Mouse (Mus musculus) telencephalon, adult 2 months (tissue): ENCODE results near the gene Cryzl1.

Source experiments
- DNase-seq: peaks from one replicate; pipeline ENCODE4 v3.0.0-alpha.2; 2011; ENCODE audit warnings: low read depth, low spot score

The Cryzl1 gene

DNA sequence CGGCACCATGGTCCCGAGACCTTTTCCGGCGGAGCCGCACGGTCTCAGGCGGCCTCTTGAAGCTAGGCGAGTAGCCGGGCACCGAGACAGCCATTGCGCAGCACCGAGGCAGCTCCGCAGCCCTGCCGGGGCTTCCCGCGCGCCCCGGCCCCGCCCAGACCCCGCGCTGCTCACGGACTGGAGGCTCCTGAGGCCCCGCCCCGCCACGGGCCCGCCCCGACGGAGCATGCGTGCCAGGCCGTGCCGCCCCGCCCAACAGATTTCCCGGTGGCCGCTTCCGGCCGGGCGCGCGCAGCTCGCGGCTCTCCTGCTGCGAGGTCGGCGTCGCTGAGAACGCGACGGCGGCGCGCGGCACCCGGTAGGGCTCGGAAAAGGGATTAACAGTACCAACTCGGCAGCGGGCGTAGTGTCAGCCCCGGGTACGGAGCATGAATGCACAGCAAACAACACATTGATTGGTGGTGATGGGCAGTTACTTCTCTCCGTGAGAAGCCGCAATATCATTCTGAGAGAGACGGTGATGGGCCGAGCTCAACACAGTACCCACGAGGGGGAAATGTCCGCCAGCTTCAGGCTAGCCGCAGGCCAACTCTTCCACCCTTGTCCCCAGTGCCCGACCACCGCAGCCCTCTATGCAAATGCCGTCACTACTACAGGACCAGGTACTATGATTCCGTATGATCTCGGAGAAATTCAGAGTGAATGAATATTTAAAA, 40.0 kb downstream of the Cryzl1 start, which contains the start of gene Donson:
TSS of gene Donson (minus strand) at position 152 of the 716 bp plus-strand sequence.
- DNase-seq = peak; percentile 67

DNA sequence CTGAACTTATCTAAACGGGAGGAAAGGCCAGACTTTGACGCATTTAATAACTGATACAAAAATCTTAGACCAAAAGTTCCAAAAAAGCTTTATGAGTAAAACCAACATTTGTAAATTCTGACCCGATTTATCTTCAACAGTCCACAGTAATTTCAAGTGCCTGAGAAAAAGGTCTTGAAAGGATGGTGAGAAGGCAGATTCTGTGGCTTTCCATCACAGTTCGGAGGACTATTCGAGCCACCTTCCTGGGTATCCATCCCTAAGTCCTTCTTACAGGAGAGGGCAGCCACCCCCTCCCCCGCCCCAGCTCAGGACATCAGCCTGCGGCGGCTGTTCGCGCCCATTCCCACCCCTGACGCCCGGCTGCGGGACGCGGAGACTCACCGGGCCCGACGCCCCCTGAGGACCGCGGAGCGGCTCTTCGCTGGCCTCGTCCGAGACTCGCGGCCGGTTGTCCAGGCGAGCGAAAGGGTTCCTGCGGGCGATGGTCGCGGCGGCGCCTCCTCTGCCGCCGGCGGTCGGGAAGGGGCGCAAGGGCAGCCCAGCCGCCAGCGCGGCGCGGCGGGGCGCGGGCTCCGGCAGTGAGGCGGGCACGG, 40.7 kb downstream of the Cryzl1 start:
- DNase-seq = no peak

DNA sequence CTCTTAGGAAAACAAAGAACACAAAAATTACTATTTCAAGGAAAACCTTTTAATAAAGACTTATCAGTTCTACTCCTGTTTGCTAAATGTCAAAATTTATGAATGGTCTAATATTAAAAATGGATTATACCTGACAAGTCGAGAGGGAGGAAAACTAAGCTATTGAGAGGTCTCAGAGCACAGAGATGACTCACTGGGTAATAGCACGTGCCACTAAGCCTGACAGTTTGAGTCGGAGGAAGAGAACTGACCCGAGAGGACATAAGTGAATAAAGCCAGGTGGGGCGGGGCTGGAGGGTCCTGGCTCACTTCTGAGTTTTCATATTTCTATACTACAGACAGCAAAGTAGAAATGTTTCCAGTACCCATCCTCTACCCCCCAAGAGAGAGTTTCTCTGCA, 42.4 kb downstream of the Cryzl1 start:
- no peak for DNase-seq

DNA sequence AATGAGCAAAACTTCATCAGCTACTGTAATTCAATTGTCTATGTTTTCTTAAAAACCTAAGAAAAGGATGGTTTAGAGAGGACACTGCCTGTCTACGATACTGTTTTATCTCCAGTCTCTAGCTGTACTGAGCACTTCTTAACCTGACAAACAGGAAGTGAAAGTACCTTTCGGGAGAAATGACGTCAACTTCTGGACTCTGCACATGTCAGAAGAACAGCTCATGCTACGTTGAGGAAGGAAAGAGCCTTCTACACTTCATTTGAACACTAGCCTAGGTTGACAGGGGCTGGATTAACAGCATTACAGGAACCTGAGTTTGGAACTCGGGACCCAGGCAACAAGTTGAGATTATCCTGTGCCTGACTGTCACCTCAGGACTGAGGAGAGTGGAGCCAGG, 43.2 kb downstream of the Cryzl1 start:
- no peak for DNase-seq

DNA sequence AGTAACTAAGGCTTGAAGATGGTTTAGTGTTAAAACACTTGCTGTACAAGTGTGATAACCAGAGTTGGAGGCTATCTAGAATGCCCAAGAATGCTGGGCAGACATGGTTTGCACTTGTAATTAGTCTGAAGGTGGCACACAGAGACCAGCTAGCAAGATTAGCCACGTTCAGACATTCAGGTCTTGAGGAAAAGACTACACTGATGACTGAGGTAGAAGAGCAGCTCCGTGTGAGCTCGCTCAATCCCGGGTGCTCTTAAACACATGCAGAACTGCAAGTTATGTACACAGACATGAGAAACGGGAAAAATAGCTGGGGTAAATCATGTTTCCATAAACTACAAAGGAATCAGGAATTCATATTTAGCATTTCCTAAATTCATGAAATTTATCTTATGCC, 48.1 kb downstream of the Cryzl1 start:
- no peak for DNase-seq

DNA sequence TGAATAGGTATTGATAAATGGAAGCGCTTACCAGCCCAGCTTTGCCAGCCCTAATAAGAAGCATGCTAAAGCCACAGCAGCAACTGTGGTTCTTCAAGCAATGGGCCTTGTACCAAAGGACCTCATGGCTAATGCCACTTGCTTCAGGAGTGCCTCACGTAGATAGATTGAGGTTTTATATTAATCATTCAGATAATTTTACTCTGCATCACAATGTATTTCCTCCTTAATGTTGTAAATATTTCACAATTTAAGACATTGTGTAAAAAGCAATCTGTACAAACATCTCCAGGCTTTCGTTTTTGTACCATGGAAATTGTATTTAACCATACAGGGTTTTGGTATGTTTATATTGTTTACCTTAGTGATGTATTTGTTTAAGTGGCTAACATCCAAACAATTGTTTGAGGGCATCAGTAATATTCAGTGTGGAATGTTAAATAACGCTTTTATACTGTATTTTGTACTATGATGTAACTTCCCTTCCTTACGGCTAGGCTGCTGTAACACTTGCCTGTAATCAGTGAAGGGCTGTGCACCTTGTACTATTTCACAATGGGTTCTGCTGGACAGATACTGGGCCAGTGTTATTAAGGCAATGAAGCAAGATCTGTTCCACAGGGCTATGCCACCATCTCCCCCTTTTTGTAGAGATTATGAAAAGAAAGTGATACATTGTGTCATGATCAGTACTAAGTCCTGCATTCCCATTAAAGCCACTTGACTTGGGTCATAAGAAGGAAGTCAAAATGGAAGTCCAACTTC, 50.4 kb downstream of the Cryzl1 start:
- no peak for DNase-seq

DNA sequence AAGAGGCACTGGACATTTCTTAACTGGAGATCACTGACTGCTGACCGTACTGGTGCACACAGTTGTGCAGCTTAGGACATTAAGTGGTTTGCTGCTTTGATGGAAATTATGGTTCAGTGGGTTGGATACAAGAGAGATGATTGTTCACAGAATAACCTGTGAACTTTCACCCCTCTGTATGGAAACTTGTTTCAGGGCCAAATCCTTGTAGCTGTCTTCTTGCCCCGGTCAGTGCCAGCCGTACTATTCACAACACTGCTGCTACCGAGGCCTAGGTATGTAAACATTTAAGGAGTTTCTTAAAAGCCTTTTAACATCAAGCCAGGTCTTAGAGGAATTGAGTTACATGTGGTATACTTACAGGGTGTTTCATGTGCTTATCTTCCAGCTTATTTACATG, 54.3 kb downstream of the Cryzl1 start:
- no peak for DNase-seq

DNA sequence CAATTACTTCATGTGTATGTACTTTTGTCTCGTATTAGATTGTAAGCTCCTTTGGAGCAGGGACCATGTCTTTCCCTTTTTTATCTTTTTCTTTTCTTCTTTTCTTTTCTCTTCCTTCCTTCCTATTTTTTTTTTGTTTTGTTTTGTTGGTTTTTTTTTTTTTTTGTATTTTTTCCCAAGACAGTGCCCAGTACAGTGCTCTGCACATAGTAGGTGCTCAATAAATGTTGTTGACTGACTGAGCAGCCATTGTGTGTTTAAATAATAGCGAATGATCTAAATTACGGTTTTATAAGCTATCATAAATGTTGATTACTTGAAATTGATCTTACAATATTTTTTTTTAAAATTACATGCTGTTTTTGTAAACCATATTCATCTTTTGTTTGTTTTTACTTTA, 65.0 kb downstream of the Cryzl1 start:
- no peak for DNase-seq

DNA sequence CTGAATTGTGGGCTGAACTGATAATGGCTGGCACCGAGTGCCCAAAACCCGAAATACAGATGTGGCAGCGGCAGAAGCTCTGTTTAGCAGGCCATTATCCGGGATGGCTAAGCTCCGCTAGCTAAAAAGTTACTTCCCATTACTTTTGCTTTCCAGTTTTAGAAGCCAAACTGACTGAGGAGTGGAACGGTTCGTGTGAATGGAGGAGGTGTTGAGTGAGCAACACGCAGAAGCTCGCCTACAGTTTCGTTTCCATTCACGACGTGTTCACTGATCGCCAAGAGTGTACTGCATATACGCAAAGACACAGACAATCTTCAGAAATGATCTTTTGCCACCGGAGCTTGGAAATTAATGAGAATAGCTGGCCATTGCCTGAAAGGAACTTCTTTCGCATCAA, 66.4 kb downstream of the Cryzl1 start:
- peak; percentile 36 for DNase-seq

DNA sequence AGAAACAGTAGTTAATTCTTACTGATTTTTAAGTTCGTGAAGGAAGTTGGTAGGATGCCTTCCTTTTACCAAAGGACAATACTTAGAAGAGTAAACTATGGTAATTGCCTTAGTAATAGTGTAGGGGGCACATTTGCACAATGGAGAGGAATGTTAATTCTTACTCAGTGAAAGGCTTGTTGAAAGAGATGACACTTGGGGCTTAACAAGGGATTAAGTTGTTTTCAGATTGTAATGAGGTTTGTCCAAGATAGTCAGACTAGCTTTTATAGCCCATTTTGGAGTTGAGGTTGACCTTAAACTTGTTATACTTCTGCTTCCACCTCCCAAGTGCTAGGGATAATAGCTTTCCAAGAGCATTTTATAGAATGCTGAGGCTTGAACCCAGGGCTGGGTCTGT, 67.4 kb downstream of the Cryzl1 start:
- no peak for DNase-seq

DNA sequence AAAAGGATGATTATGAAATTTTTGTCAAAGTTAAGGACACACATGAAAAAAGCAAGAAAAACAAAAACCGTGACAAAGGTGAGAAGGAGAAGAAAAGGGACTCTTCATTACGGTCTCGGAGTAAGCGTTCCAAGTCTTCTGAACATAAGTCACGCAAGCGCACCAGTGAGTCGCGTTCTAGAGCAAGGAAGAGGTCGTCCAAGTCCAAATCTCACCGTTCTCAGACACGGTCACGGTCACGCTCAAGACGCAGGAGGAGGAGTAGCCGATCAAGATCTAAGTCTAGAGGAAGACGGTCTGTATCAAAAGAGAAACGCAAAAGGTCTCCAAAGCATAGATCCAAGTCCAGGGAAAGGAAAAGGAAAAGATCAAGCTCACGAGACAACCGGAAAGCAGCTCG, 69.0 kb downstream of the Cryzl1 start:
- no peak for DNase-seq

DNA sequence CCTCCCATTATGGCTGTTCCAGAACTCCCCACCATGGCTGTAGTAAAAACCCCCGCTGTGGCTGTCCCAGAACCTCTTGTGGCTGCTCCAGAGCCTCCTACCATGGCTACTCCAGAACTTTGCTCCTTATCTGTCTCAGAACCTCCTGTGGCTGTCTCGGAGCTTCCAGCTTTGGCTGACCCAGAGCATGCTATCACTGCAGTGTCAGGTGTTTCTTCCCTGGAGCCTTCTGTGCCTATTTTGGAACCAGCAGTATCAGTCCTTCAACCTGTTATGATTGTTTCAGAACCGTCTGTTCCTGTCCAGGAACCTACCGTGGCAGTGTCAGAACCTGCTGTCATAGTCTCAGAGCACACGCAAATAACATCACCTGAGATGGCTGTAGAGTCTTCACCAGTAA, 70.3 kb downstream of the Cryzl1 start:
- no peak for DNase-seq

DNA sequence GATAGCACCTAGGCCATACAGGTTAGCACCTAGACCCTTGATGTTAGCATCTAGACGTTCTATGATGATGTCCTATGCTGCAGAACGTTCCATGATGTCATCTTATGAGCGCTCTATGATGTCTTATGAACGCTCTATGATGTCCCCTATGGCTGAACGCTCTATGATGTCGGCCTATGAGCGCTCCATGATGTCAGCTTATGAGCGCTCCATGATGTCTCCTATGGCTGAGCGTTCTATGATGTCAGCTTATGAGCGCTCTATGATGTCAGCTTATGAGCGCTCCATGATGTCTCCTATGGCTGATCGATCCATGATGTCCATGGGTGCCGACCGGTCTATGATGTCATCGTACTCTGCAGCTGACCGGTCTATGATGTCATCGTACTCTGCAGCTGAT, 71.5 kb downstream of the Cryzl1 start:
- no peak for DNase-seq

DNA sequence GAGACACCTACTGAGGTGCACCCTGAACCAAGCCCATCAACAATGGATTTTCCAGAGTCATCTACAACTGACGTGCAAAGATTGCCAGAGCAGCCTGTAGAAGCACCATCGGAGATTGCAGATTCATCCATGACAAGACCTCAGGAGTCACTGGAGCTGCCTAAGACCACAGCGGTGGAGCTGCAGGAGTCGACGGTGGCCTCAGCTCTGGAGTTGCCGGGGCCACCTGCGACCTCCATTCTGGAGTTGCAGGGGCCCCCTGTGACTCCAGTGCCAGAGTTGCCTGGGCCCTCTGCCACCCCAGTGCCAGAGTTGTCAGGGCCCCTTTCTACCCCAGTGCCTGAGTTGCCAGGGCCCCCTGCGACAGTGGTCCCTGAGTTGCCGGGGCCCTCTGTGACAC, 73.5 kb downstream of the Cryzl1 start:
- DNase-seq = no peak

DNA sequence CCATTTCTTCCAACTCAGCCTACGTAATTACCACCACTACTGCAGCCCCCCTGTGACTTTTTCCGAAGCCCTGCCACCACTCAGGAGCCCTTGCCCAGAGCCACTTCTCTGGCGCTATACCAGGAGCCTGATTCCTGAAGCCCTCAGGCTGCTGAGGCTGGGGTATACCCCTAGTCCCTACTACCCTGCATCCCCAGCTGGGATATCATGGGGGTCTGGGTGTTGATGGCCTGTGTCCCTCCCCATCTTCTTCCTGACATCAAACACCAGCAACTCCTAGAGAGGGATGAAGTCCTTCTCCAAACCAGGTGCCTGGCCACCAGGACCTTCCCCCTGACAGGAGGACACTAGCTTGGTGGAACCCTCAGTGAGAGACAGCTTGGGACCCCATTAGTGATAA, 76.6 kb downstream of the Cryzl1 start:
- no peak for DNase-seq

DNA sequence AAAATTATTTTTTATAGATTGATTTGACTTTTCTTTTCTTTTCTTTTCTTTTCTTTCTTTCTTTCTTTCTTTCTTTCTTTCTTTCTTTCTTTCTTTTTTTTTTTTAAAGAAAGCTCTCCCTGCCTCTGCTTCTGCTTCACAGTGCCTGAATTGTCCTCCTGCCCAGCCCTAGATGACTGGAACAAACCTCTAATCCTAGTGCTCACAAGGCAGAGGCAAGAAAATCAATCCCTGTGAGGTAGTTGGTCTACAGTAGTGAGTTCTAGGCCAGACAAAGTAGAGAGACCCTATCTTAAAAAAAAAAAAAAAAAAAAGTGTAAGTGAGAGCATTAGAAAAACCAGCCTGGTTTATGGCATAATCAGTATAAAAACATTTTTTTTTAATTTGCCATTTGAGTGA, 79.0 kb downstream of the Cryzl1 start:
- DNase-seq = no peak

DNA sequence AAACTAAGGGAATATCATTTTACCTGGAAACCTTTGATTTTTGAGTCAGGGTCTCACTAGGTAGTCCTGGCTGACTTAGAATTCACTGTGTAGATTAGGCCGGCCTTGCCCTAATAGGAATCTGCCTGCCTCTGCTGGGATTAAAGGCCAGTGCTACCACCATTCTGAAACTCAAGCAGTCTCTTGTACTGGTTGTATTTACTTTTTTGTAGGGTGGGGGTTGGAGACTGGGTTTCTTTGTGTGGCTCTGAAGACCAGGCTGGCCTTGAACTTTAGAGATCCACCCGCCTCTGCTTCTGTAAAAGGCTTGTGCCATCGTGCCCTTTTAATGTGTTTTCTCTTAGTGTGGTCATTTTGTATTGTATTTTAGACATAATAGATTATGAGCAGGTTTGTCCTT, 79.5 kb downstream of the Cryzl1 start:
- DNase-seq = no peak

DNA sequence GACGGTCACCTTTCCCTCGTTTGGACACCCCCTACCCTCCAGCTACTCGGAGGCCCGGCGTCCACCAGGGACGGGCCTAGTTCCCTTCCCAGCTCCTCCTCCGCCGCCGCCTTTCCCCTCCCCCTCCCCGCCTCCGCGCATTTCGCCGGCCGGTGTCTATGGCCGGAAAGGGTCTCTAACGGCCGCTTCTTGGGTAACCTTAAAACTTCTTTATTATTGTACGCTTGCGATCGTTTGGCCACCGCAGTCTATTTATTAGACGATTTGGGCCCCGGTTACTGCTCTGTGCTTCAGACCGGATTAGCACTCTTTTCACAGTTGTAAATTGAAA, 80.6 kb downstream of the Cryzl1 start:
- DNase-seq = no peak

DNA sequence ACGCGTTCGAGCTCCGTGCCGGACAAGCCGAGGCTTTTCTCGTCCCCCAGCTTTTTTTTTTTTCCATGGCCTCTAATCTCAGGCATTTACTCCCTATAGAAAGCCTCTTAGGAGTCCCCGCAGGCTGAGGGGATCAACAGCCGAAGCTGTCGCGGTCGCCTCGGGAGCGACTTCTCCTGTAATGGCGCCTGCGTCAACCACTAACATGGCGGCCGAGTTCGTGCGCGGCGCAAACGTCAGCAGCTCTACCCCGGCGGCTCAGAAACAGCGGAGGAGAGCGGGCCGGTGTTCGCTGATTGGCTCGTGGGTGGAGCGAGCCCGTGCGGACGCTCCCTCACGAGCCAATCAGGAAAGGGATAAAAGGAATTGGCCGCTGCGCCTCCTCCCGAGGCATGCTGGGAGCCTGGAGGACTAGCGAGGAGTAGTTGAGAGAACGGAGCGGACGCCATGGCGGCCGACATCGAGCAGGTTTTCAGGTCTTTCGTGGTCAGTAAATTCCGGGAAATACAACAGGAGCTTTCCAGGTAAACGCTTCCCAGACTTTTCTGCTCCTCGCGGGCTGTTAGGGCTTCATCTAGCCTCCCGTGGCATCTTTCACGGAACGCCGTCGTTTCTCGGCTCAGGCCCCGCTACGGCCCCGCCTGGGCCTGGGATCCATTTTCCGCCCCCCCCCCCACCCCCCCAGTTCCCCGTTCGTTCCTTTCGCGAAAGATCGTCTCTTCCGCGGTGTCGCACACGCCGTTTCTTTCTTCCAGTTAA, 81.1 kb downstream of the Cryzl1 start, which contains the start of gene Son:
TSS of gene Son (plus strand) at position 46 of the 759 bp plus-strand sequence.
- peak; percentile 98 for DNase-seq

DNA sequence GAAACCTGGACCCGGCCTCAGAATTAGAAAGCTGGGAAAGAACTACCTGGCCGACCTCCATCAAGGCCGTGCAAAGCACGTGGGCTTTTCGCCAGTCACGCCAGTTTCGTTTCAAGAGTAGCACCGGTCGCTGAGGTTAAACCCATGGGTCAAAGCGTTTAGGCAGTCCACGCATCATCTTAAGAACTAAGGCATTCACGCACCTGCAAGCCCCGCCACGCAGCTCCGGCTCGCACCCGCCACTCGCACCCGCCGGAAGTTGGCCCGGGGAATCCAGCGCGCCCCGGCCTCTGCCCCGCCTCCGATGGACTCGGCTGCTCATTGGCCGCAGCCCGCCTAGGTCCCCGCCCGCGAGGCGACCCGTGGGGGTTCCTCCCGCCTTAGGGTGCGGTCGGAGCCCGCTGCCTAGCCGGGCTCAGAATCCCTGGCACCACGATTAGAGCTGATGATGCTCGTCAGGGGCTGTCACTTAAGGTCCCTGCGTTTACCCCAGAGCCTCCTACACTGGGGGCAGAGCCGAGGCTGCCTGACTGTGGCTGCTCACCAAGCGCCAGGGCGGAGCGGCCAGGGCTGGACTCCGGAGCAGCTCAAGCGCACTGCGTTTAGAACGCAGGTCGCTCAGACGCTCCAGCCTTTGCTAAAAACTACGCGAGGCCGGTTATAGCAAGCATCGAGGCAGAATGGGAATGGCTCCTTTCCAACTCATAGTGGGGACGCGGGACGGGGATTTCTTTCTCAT, 81.9 kb downstream of the Cryzl1 start, which contains the start of gene Gart:
TSS of gene Gart (minus strand) at position 272 of the 739 bp plus-strand sequence.
- DNase-seq = peak; percentile 79

DNA sequence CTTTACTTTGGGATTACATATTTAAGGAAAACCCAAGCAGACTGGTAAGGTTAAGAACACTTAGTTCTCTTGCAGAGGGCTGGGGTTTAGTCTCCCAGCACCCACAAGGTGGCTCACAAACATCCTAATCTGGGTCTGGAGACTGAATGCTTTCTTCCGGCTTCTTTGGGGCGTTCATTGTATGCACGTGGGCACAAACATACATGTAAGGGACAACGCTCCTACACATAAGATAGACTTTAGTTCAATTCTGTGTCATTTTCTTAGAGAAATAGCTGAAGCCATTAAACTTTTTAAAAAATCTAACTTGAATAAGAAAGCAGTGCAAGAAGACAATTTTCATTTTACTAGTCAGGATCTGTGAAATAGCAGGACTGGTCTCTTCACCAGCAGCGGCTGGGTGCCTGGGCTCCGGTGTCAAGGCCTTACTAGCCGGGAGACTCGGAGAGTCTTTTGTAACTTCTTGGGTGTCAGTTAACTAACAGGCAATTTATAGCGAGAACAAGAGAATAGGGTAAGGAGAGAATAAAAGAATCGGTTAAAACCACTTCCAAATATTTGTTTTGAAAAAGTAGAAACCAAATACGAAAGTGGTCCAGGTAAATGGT, 82.7 kb downstream of the Cryzl1 start:
- no peak for DNase-seq
